Mouse (Mus musculus) myocyte (in vitro differentiated cells): ENCODE data around the gene Ccdc106.

ENCODE experiments used
- E2F4 ChIP-seq: IDR thresholded peaks from one replicate; pipeline ENCODE4 v1.6.1; 2011; ENCODE audit warnings: mild to moderate bottlenecking, control low read depth, moderate library complexity; ENCODE audit not compliant: insufficient read depth
- MAX ChIP-seq: IDR thresholded peaks from one replicate; pipeline ENCODE4 v1.6.1; 2011; ENCODE audit warnings: low read depth, mild to moderate bottlenecking, control low read depth
- MYOD1 ChIP-seq, 3 experiments: IDR thresholded peaks; one replicate each; pipeline ENCODE4 v1.6.1; 2011; ENCODE audit warnings: control low read depth in 2 of 3, low read depth in 2 of 3, mild to moderate bottlenecking in 2 of 3, moderate library complexity in 1 of 3; ENCODE audit not compliant: insufficient read length in 2 of 3, control insufficient read depth in 1 of 3
- POLR2A ChIP-seq: IDR thresholded peaks from one replicate; pipeline ENCODE4 v1.6.1; 2011; ENCODE audit warnings: low read depth, mild to moderate bottlenecking, control low read depth, moderate library complexity; ENCODE audit not compliant: insufficient read length
- POLR2AphosphoS2 ChIP-seq: IDR thresholded peaks from one replicate; pipeline ENCODE4 v1.6.1; 2011; ENCODE audit warnings: low read depth, control low read depth; ENCODE audit not compliant: insufficient read length
- TCF12 ChIP-seq: IDR thresholded peaks from one replicate; pipeline ENCODE4 v1.6.1; 2011; ENCODE audit warnings: mild to moderate bottlenecking, control low read depth; ENCODE audit not compliant: poor library complexity, insufficient read depth, severe bottlenecking
- USF1 ChIP-seq: IDR thresholded peaks from one replicate; pipeline ENCODE4 v1.6.1; 2011; ENCODE audit warnings: low read depth, mild to moderate bottlenecking, control low read depth, moderate library complexity

DNA sequence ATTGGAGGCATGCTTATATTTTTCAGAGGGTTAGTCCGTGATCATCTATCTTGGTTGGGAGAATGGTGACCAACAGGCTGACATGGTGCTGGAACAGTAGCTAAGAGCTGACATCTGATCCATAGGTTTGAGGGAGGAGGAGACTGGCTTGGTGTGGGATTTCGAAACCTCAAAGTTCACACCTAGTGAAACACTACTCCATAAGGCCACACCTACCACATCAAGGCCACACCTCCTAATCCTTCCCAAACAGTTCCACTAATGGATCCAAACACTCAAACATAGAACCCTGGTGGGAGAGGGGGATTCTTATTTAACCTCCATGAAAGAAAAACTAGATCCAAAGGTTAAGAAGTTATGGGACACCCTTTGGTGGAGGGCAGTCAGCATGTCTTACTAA is 3.4 kb upstream of the Ccdc106 start:
- TF ChIP-seq POLR2A, result no peak
- TF ChIP-seq MYOD1 (IDR thresholded peaks at IDR 0.05; ENCODE audit: control insufficient read depth in 1 of 3, insufficient read length in 2 of 3, low read depth in 2 of 3), result no peak
- TF ChIP-seq USF1, result no peak
- no peak for TF ChIP-seq POLR2AphosphoS2
- no peak for TF ChIP-seq MAX
- TF ChIP-seq TCF12, result no peak
- TF ChIP-seq E2F4, result no peak
